Mouse (Mus musculus) bone marrow, adult 2 months (tissue): Measurements from ENCODE around the gene Mark4.

Source experiments
- CTCF ChIP-seq: fragments of 200-500 bp; IDR thresholded peaks from 2 replicates; pipeline ENCODE4 v1.5.1; 2011; ENCODE audit warnings: low read length, control low read depth; ENCODE audit not compliant: control insufficient read depth, insufficient read depth
- POLR2A ChIP-seq: fragments of 200-500 bp; IDR thresholded peaks from 2 replicates; pipeline ENCODE4 v1.6.1; 2011; ENCODE audit warnings: low read depth, mild to moderate bottlenecking, control low read depth, low read length, borderline replicate concordance; ENCODE audit not compliant: control insufficient read depth

DNA sequence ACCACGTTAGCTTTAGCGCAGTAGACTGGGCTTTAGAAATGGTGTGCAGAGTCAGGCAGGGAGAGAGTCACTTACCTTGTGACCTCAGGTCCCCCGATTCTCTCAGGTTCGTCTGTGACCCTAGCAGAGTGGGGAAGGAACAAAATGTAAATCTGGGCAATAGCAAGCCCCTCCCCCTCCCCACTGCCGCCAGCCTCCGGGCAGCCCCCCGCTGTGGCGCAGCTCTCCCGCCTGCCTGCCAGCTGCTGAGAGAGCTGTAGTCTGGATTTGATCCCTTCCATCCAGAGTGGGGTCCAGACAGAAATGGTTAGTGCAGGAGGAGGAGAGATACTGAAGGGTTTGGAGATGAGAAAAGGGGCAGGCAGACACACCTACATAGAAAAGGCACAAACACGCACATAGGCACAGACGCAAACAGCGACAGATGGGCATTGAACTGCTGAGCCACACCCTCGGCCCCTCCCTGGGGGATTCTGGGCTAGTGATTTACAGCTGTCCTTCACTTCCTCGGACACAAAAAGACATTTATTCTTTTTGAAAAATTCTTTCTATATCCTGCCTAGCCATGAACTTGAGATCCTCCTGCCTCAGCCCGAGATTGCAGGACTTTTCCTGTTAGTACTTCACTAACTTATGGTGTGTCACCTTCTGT lies 30.5 kb downstream of the Mark4 start:
- no peak for TF ChIP-seq CTCF
- no peak for TF ChIP-seq POLR2A
